ENCODE assay signal across 18 mouse cellular contexts in genomic region chr13:44277952-44278351, GRCm38 (mm10).
"Had no signal": no experiment of that assay in that cellular context is flagged by ENCODE, and none has a peak within 500 bp of the region (broad histone marks: within the 10 kb centered on the region; RNA-seq: fewer than 3 reads in every experiment).

No protein-coding gene starts in this region.

- H3K27ac ChIP-seq: midbrain, embryonic 10.5 days; midbrain, embryonic 12.5 days; neural tube, embryonic 13.5 days; neural tube, embryonic 15.5 days had no signal

- H3K4me3 ChIP-seq: midbrain, embryonic 10.5 days; midbrain, embryonic 12.5 days; myocyte; neural tube, embryonic 13.5 days; neural tube, embryonic 15.5 days had no signal

- H3K4me2 ChIP-seq: lung, embryonic 14.5 days; midbrain, embryonic 12.5 days; neural tube, embryonic 13.5 days; neural tube, embryonic 15.5 days had no signal

- DNase-seq: lung, embryonic 14.5 days; lung, postnatal 10 days; lung, postnatal 4 days; midbrain, embryonic 14.5 days; retina, postnatal 1 day; right cerebral cortex, adult 18-20 months; right cerebral cortex, postnatal 25 days; right cerebral cortex, postnatal 4 days; spleen, adult 18-20 months; thymus, adult 18-20 months; thymus, postnatal 14 days; thymus, postnatal 36 days had no signal

- ATAC-seq: midbrain, embryonic 16.5 days had no signal

- H3K9ac ChIP-seq: lung, embryonic 14.5 days; midbrain, embryonic 12.5 days; neural tube, embryonic 13.5 days; neural tube, embryonic 15.5 days had no signal

- H3K9me3 ChIP-seq: midbrain, embryonic 10.5 days; midbrain, embryonic 12.5 days; neural tube, embryonic 13.5 days; neural tube, embryonic 15.5 days had no signal

- H3K4me1 ChIP-seq: midbrain, embryonic 12.5 days had no signal

- H3K36me3 ChIP-seq: midbrain, embryonic 10.5 days; midbrain, embryonic 12.5 days; neural tube, embryonic 13.5 days; neural tube, embryonic 15.5 days had no signal

- H3K27me3 ChIP-seq: midbrain, embryonic 12.5 days; neural tube, embryonic 13.5 days; neural tube, embryonic 15.5 days had no signal
